Mouse (Mus musculus) lung, postnatal 4 days (tissue): Measurements from ENCODE around the gene Ccdc158.

Experiments used
- DNase-seq, 2 experiments: peaks; one replicate each; pipeline ENCODE4 v3.0.0; 2021

Ccdc158 gene

GRCm38 (mm10) chr5:92684715-92685460 is 9.8 kb upstream of the Ccdc158 start:
- peak in 1 of 2 experiments; percentile 44 for DNase-seq

GRCm38 (mm10) chr5:92683871-92684475 is 8.9 kb upstream of the Ccdc158 start:
- no peak for DNase-seq

GRCm38 (mm10) chr5:92683351-92683807 is 8.3 kb upstream of the Ccdc158 start, which contains the start of gene Shroom3:
TSS of gene Shroom3 (plus strand) at chr5:92683435.
- DNase-seq: peak; percentile 35 to 53

- DNase-seq: peak; percentile 30 to 49
Measured at GRCm38 (mm10) chr5:92682621-92683348, 7.7 kb upstream of the Ccdc158 start.

- no peak for DNase-seq
Measured at GRCm38 (mm10) chr5:92681861-92682260, 6.8 kb upstream of the Ccdc158 start.

GRCm38 (mm10) chr5:92679441-92679840 is 4.4 kb upstream of the Ccdc158 start:
- peak in 1 of 2 experiments; percentile 51 for DNase-seq

GRCm38 (mm10) chr5:92675574-92675920 is 476 bp upstream of the Ccdc158 start:
- DNase-seq: no peak

GRCm38 (mm10) chr5:92666860-92667259 is 8.2 kb downstream of the Ccdc158 start:
- DNase-seq: no peak

GRCm38 (mm10) chr5:92664321-92664720 is 10.8 kb downstream of the Ccdc158 start:
- DNase-seq: no peak

- peak; percentile 56 to 75 for DNase-seq
Measured at GRCm38 (mm10) chr5:92656256-92656655, 18.8 kb downstream of the Ccdc158 start.

GRCm38 (mm10) chr5:92640861-92641260 is 34.2 kb downstream of the Ccdc158 start:
- DNase-seq: no peak

- DNase-seq: no peak
Measured at GRCm38 (mm10) chr5:92635891-92636290, 39.2 kb downstream of the Ccdc158 start.

GRCm38 (mm10) chr5:92634916-92635315 is 40.2 kb downstream of the Ccdc158 start:
- no peak for DNase-seq

- no peak for DNase-seq
Measured at GRCm38 (mm10) chr5:92633526-92633925, 41.5 kb downstream of the Ccdc158 start.

GRCm38 (mm10) chr5:92627896-92628295 is 47.2 kb downstream of the Ccdc158 start:
- DNase-seq: peak; percentile 71 to 86

- no peak for DNase-seq
Measured at GRCm38 (mm10) chr5:92621883-92622282, 53.2 kb downstream of the Ccdc158 start.

GRCm38 (mm10) chr5:92612756-92613155 is 62.3 kb downstream of the Ccdc158 start:
- no peak for DNase-seq

GRCm38 (mm10) chr5:92607492-92608229 is 67.4 kb downstream of the Ccdc158 start:
- DNase-seq: no peak

- DNase-seq: peak; percentile 71 to 87
Measured at GRCm38 (mm10) chr5:92604452-92605247, 70.4 kb downstream of the Ccdc158 start.

GRCm38 (mm10) chr5:92602691-92603690 is 72.1 kb downstream of the Ccdc158 start, which contains the start of gene Stbd1:
TSS of gene Stbd1 (plus strand) at chr5:92603041.
- DNase-seq: peak; percentile 79 to 85

GRCm38 (mm10) chr5:92599030-92599429 is 76.0 kb downstream of the Ccdc158 start:
- peak; percentile 42 to 52 for DNase-seq
